Mouse (Mus musculus) stomach, adult 2 months (tissue): ENCODE results near the gene Ripor1. TPM values are rescaled to one million over a fixed set of nuclear protein-coding genes. Genes with fewer than 3 reads are reported as not detected.

Source experiments
- polyA plus RNA-seq: library from polyadenylated mRNA; depleted of rRNA; stranded (reverse); fragments of >200 nt; gene quantifications from 2 replicates; pipeline ENCODE4 v1.2.3, GENCODE M21; 2012; rRNA removed

The Ripor1 gene
- polyA plus RNA-seq, result 12.1 and 15.4 TPM in 2 replicates

DNA sequence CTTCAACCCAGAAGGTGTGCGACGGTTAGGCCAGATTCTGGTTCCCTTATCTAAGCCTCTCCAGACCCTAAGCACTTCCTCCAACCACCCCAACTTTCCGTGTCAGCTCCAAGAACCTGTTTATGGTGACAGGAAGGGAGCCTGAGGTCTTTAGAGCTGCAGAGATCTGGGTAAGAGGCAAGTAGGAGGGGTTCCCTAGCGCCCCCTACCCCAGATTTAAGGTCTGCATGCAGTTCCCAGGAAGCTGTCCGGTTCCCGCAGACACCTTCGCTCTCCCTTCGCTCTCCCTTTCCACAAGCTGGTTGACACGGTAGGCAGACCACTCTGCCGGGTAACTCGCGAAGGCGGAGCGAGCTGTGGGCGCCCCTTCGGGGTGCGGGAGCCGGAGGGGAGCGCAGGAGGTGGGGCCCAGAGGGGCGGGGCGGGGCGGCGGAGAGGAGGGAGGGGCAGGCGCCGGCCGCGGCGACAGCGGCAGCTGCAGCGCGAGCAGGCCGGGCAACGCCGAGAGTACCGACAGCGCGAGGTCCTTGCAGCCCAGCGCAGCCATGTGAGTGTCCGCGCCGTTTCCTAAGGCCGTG is at the start of gene Ripor1:
Gene Ripor1 (plus strand): TSS at position 452 of the 578 bp plus-strand sequence.

GRCm38 (mm10) chr8:105565952-105566702 is 38.9 kb upstream of the Ripor1 start, which contains the start of gene Atp6v0d1:
Atp6v0d1 (minus strand) TSS chr8:105566047.

GRCm38 (mm10) chr8:105636018-105636962 is 31.2 kb downstream of the Ripor1 start, which contains the start of gene Ctcf:
Ctcf (plus strand) TSS chr8:105636568.

DNA sequence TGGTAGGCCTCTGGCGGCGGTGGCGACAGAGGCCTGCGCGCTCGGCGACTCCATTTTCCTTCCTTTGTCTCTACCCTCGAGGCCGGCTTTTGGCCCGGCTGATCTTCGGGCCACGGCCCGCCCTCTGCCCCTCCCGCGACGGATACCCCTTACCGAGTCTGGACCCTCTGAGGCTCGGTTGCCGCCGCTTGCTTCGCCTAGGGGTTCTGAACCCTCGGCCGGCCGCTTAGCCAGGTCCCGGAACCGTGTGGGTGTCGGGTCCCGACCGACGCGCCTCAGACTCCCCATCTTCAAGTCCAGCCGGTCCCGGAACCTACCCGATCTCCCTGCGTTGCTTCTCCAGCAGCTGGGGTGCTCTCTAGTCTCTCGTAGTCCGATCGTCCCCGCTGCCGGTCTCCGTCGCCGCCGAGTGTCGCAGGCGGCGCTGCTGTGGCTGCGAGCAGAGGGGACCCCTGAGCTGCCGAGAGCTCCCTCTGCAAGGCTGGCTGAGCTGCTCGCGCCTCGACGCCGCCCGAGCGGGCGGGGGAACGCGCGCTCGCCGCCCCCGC is 32.0 kb downstream of the Ripor1 start, which contains the start of gene Agrp:
Gene Agrp (minus strand): TSS at position 431 of the 548 bp plus-strand sequence.

Other genes with a start within 250 kb of the Ripor1 start
- gene Plekhg4, start 232.0 kb upstream of the Ripor1 start, polyA plus RNA-seq, result 0.08 and 0.11 TPM in 2 replicates
- gene Kctd19, start 191.8 kb upstream of the Ripor1 start, polyA plus RNA-seq, result not detected in 2 replicates
- 0.18 and 0.28 TPM in 2 replicates for gene Lrrc36, start 191.7 kb upstream of the Ripor1 start, polyA plus RNA-seq
- 112 and 143 TPM in 2 replicates for gene Tppp3, start 133.7 kb upstream of the Ripor1 start, polyA plus RNA-seq
- 35.4 and 36.1 TPM in 2 replicates for gene Zdhhc1, start 108.4 kb upstream of the Ripor1 start, polyA plus RNA-seq
- 3.3 and 3.7 TPM in 2 replicates for gene Hsd11b2, start 86.5 kb upstream of the Ripor1 start, polyA plus RNA-seq
- gene Atp6v0d1, start 39.2 kb upstream of the Ripor1 start, polyA plus RNA-seq, result 44.6 and 47.3 TPM in 2 replicates
- 3.0 and 5.4 TPM in 2 replicates for gene Ctcf, start 31.3 kb downstream of the Ripor1 start, polyA plus RNA-seq
- 0.28 and 0.55 TPM in 2 replicates for gene Agrp, start 32.1 kb downstream of the Ripor1 start, polyA plus RNA-seq
- gene Carmil2, start 81.0 kb downstream of the Ripor1 start, polyA plus RNA-seq, result 0.63 and 0.81 TPM in 2 replicates
- gene Acd, start 95.8 kb downstream of the Ripor1 start, polyA plus RNA-seq, result 26.4 and 27.8 TPM in 2 replicates
- gene Pard6a, start 95.9 kb downstream of the Ripor1 start, polyA plus RNA-seq, result 11.7 and 17.9 TPM in 2 replicates
- gene 4933405L10Rik, start 102.4 kb downstream of the Ripor1 start, polyA plus RNA-seq, result 0.09 TPM in 1 of 2 replicates, not detected in the other
- gene Enkd1, start 103.0 kb downstream of the Ripor1 start, polyA plus RNA-seq, result 5.2 and 5.7 TPM in 2 replicates
- 5.3 and 5.6 TPM in 2 replicates for gene Gfod2, start 153.4 kb downstream of the Ripor1 start, polyA plus RNA-seq
- gene Ranbp10, start 222.1 kb downstream of the Ripor1 start, polyA plus RNA-seq, result 10.5 and 10.6 TPM in 2 replicates
- not detected in 2 replicates for gene Tsnaxip1, start 222.5 kb downstream of the Ripor1 start, polyA plus RNA-seq
- gene Cenpt, start 248.0 kb downstream of the Ripor1 start, polyA plus RNA-seq, result 6.6 and 6.7 TPM in 2 replicates
- 26.9 and 36.7 TPM in 2 replicates for gene Thap11, start 249.9 kb downstream of the Ripor1 start, polyA plus RNA-seq